Mouse (Mus musculus) liver, adult 2 months (tissue): ENCODE measurements at regions not wholly inside any gene's neighbourhood (a gene's known extent, or its start where the extent isn't known, plus 50 kb on each side); places are given as distances from the start of the nearest gene placed in this dataset.

Source experiments
- CTCF ChIP-seq: fragments of 200-500 bp; IDR thresholded peaks from 2 replicates; pipeline ENCODE4 v1.5.1; 2011; ENCODE audit warnings: low read depth, low read length, control low read depth
- POLR2A ChIP-seq: fragments of 200-500 bp; IDR thresholded peaks from 2 replicates; pipeline ENCODE4 v1.6.1; 2011; ENCODE audit warnings: low read length, control low read depth; ENCODE audit not compliant: insufficient read depth; ENCODE audit errors: extremely low read depth

GRCm38 (mm10) chr12:9689541-9689940, 119.6 kb downstream of the Osr1 start:
- TF ChIP-seq CTCF (no peak), POLR2A (no peak)
